Mouse (Mus musculus): ENCODE data around the gene Dgka.

Dgka gene

DNA sequence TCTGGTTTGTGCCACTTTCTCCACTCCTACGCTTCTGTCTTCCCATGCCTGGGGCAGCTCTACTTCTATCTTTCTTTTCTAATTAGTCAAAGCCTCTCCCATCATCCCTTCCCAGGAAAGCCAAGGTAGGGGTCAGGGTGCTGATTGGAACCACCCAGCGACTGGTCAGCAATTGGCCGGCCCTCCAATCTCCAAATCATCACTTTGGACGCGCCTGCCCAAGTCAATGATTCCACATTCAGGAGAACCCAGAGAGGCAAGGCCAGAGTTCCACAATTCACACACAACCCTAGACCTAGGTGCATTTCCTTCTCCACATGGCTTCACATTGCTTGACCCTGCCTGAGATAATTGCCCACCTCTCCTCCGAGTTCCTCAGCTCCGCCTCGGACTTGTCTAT, 444 bp downstream of the Dgka start:
- POLR2A ChIA-PET: interaction anchor here in 3 of 4 experiments (0.5 to 9.3 kb wide), 34 partner anchors 8 to 253 kb away, joined by 3 to 75 read pairs (median 6); partner anchors contain the start of genes Cdk2 (in 2 of the 3), Rab5b (in 2 of the 3), Zc3h10 (in 2 of the 3) and Bloc1s1 (in 1 of the 3)
- CTCF ChIA-PET: interaction anchor here in 3 of 4 experiments (0.6 to 2.2 kb wide), 7 partner anchors 12 to 150 kb away, joined by 3 to 7 read pairs (median 4); no protein-coding TSS in a partner anchor

DNA sequence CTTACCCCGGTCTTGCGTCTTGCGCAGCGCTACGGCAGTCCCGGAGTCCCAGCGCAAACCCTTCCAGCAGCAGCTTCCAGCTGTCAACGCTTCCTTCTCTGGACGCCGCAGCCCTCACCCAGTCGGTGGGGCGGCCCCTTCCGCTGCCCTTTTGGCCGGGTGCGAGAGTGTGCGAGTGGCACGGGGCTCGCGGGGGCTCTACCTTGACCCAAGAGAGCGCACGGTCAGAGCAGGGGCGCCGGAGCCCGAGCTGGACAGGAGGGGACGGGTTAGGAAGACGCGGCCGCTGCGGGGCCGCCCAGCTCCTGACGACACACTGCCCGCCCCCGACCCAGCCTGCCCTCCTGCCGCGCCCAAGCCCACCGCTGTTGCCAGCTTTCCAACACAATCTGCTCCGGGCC, 864 bp downstream of the Dgka start:
- POLR2A ChIA-PET: interaction anchor here in 3 of 4 experiments (0.5 to 9.3 kb wide), 35 partner anchors 8 to 196 kb away, joined by 3 to 75 read pairs (median 5); partner anchors contain the start of genes Pa2g4 (in 2 of the 3), Rab5b (in 2 of the 3), Zc3h10 (in 2 of the 3) and Bloc1s1 (in 1 of the 3)
- CTCF ChIA-PET: interaction anchor here in 3 of 4 experiments (0.6 to 2.2 kb wide), 8 partner anchors 12 to 151 kb away, joined by 3 to 7 read pairs (median 3); no protein-coding TSS in a partner anchor

DNA sequence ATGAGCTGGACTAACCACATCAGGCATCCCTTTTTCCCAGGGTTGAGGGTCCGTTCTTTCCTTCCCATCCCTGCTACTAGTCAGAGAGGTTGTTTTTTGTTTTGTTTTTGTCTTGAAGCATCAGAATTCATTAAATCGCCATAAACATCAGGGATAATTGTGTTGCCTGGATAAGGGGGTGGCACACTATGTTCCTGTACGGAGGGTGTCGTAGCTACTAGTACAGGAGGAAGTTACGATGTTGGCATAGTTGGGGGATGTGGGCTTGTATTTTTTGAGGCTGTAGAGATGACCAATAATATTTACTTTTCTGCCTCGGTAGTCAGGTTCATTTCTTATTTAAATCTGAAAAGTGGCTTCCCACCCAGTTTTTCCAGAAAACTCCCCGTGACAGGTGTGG, 1.4 kb downstream of the Dgka start:
- POLR2A ChIA-PET: interaction anchor here in 3 of 4 experiments (0.6 to 9.3 kb wide), 33 partner anchors 8 to 198 kb away, joined by 3 to 75 read pairs (median 5); partner anchors contain the start of genes Pa2g4 (in 2 of the 3), Rab5b (in 2 of the 3), Zc3h10 (in 2 of the 3) and Bloc1s1 (in 1 of the 3)
- CTCF ChIA-PET: interaction anchor here in 2 of 4 experiments (0.6 to 2.2 kb wide), 6 partner anchors 13 to 32 kb away, joined by 3 to 5 read pairs (median 4); no protein-coding TSS in a partner anchor

GRCm38 (mm10) chr10:128742616-128743015, 2.0 kb downstream of the Dgka start:
- CTCF ChIA-PET: interaction anchor here in 2 of 4 experiments (0.6 to 1.5 kb wide), 5 partner anchors 10 to 32 kb away, joined by 3 to 4 read pairs (median 4); no protein-coding TSS in a partner anchor
- POLR2A ChIA-PET: interaction anchor here in 2 of 4 experiments (0.6 to 9.3 kb wide), 25 partner anchors 10 to 197 kb away, joined by 3 to 75 read pairs (median 5); partner anchors contain the start of genes Rab5b (in 2 of the 2), Bloc1s1 (in 1 of the 2), Cdk2 (in 1 of the 2) and Pa2g4 (in 1 of the 2)

DNA sequence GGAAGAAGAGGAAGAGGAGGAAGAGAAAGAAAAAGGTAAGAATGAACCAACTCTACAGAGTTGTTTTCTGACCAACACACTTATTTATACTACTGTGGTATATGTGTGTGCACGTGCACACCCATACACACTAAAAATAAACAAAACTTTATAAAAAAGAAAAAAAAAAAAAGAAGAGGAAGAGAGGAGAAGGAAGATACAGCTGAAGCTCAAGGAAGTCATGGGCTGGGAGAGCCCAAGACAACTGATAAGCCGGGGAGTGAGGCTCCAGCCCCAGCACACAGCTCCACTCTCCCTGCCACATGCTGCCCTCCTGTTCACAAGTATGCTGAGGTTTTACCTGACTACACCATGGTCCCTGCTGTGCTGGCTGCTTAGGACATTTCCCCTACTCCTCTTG, 4.4 kb downstream of the Dgka start:
- ChIA-PET POLR2A (interaction anchor here in 3 of 4 experiments (0.6 to 5.0 kb wide), 21 partner anchors 10 to 247 kb away, joined by 3 to 40 read pairs (median 4); partner anchors contain the start of genes Rab5b (in 3 of the 3), Cdk2 (in 1 of the 3) and Esyt1 (in 1 of the 3)), CTCF (interaction anchor here in 3 of 4 experiments (0.6 to 1.3 kb wide), 6 partner anchors 9 to 305 kb away, joined by 3 to 4 read pairs (median 3); partner anchors contain the start of gene Suox (in 1 of the 3))

DNA sequence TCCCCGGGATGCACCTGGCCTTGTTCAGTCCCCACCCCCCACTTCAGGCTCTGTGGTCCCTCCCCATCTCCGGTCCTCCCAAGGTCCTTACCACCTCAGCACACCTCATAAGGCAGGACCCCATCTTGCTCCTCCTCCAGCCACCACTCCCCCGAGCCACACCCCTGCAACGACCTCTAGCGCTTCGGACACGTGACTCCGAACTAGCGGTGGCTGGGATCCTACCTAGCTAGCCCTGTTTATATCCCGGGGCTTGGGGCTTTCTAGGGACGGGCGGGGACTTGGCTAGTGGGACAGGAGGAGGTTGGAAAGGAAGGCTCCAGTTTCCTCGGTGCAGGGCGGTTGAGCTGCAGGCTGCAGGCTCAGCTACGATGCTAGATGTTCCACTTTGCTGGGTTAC, 7.2 kb downstream of the Dgka start:
- POLR2A ChIA-PET: interaction anchor here (0.5 to 5.0 kb wide), 51 partner anchors 9 to 1459 kb away, joined by 3 to 86 read pairs (median 4); partner anchors contain the start of genes Pym1 (in 3 of the 4), Cdk2 (in 2 of the 4), Ormdl2 (in 2 of the 4) and Pmel (in 2 of the 4)

GRCm38 (mm10) chr10:128731992-128732391, 12.7 kb downstream of the Dgka start:
- POLR2A ChIA-PET: interaction anchor here in 2 of 4 experiments (0.8 to 4.0 kb wide), 5 partner anchors 12 to 57 kb away, joined by 3 to 25 read pairs (median 5); partner anchors contain the start of genes Dgka (in 1 of the 2) and Pym1 (in 1 of the 2)
- CTCF ChIA-PET: interaction anchor here in 3 of 4 experiments (0.8 to 1.7 kb wide), 11 partner anchors 8 to 164 kb away, joined by 3 to 8 read pairs (median 4); partner anchors contain the start of gene Dgka (in 2 of the 3)

More for the DNA sequence above, 7.2 kb downstream of the Dgka start:
- CTCF ChIA-PET: interaction anchor here in 2 of 4 experiments (0.5 to 1.4 kb wide), 11 partner anchors 10 to 596 kb away, joined by 3 to 8 read pairs (median 5); partner anchors contain the start of gene Pym1 (in 1 of the 2)

GRCm38 (mm10) chr10:128731002-128731433, 13.6 kb downstream of the Dgka start:
- POLR2A ChIA-PET: interaction anchor here (0.6 to 4.0 kb wide), 8 partner anchors 12 to 1690 kb away, joined by 3 to 25 read pairs (median 4); partner anchors contain the start of genes Dgka (in 1 of the 4), Eef1akmt3 (in 1 of the 4), Mettl1 (in 1 of the 4) and Pym1 (in 1 of the 4)
- CTCF ChIA-PET: interaction anchor here (0.6 to 1.7 kb wide), 12 partner anchors 9 to 185 kb away, joined by 3 to 8 read pairs (median 4); partner anchors contain the start of gene Dgka (in 3 of the 4)

GRCm38 (mm10) chr10:128728059-128728458, 16.6 kb downstream of the Dgka start:
- POLR2A ChIA-PET: interaction anchor here in 2 of 4 experiments (0.7 to 1.8 kb wide), 6 partner anchors 9 to 190 kb away, joined by 3 to 10 read pairs (median 3); no protein-coding TSS in a partner anchor
- CTCF ChIA-PET: interaction anchor here in 1 of 4 experiments (1.5 kb wide), 1 partner anchor 16 kb away, joined by 5 read pairs; the partner anchor contains the start of gene Dgka

- ChIA-PET POLR2A (interaction anchor here in 3 of 4 experiments (0.6 to 1.3 kb wide), 4 partner anchors 10 to 79 kb away, joined by 3 to 7 read pairs (median 4); partner anchors contain the start of gene Rab5b (in 1 of the 3)), CTCF (interaction anchor here in 2 of 4 experiments (0.7 to 1.0 kb wide), 6 partner anchors 15 to 208 kb away, joined by 3 to 6 read pairs (median 5); no protein-coding TSS in a partner anchor)
Observed at GRCm38 (mm10) chr10:128725466-128725865, 19.2 kb downstream of the Dgka start.

DNA sequence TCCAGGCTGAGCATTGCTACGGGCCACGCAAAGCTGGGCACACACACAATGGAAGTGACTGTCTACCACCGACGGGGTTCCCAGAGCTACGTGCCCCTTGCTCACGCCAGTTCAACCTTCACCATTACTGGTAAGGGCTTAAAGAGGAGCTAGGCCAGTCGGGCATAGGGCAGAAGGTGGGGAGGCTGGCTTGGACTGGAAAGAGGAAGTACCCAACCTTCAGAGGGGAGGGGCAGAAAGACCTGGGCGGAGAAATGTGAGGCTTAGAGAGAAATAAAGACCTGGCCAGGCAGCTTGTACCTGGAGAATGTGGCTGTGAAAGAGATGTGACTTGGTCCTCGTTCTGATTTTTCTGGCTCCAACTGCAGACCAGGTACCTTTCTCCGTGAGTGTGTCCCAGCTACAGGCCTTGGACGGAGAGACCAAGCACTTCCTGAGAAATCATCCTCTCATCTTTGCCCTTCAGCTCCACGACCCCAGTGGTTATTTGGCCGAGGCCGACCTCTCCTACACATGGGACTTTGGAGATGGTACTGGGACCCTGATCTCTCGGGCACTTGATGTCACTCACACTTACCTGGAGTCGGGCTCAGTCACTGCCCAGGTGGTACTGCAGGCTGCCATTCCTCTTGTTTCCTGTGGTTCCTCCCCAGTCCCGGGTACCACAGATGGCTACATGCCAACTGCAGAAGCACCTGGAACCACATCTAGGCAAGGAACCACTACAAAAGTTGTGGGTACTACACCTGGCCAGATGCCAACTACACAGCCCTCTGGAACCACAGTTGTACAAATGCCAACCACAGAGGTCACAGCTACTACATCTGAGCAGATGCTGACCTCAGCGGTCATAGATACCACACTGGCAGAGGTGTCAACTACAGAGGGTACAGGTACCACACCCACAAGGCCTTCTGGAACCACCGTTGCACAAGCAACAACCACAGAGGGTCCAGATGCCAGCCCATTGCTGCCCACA, 28.8 kb downstream of the Dgka start:
- ChIA-PET CTCF (interaction anchor here (0.5 to 1.4 kb wide), 7 partner anchors 16 to 497 kb away, joined by 3 to 5 read pairs (median 3); no protein-coding TSS in a partner anchor), POLR2A (interaction anchor here in 3 of 4 experiments (0.6 to 8.7 kb wide), 38 partner anchors 8 to 347 kb away, joined by 3 to 197 read pairs (median 4); partner anchors contain the start of genes Cdk2 (in 3 of the 3), Pmel (in 2 of the 3), Pym1 (in 2 of the 3) and Rab5b (in 2 of the 3))

DNA sequence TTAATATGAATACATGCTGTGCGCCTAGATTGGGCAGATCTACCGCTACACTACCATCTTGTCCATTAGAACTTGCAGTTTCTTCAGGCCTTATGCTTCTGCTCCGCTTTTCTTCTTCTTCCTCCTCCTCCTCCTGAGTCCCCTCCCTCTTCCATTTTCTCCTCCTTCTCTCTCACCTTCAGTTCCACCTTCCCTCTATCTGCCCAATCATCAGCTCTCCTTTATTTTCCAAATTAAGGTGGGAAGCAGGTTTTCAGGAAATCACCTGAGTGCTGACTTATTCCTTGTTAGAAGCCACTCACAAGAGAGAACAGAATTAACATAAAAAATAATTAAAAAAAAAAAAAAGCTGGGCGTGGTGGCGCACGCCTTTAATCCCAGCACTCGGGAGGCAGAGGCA, 33.3 kb downstream of the Dgka start:
- ChIA-PET CTCF (interaction anchor here (0.6 to 2.0 kb wide), 16 partner anchors 10 to 229 kb away, joined by 3 to 7 read pairs (median 4); partner anchors contain the start of genes Dgka (in 1 of the 4), Rab5b (in 1 of the 4) and Suox (in 1 of the 4)), POLR2A (interaction anchor here (0.5 to 8.7 kb wide), 84 partner anchors 9 to 1456 kb away, joined by 3 to 197 read pairs (median 5); partner anchors contain the start of genes Rab5b (in 3 of the 4), Bloc1s1 (in 2 of the 4), Dnajc14 (in 2 of the 4) and Esyt1 (in 2 of the 4))

DNA sequence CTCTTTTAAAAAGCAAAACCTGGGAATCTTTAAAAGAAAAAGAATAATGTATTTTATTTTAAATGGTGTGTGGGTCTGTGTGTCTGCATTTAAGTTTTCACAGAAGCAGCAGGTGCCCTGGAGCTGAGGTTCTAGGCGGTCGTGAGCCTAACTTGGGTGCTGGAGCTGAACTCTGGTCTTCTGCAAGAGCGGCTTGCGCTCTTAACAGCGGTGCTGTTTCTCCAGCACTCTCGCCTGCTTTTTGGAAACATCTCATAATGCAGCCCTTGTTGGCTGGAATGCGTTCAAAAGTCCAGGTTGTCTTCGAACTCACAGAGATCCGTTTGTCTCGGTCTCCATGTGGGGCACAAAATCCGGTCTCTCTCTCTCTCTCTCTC, 39.4 kb downstream of the Dgka start:
- CTCF ChIA-PET: interaction anchor here in 3 of 4 experiments (0.6 to 2.1 kb wide), 10 partner anchors 9 to 399 kb away, joined by 3 to 11 read pairs (median 4); partner anchors contain the start of gene Rab5b (in 1 of the 3)

DNA sequence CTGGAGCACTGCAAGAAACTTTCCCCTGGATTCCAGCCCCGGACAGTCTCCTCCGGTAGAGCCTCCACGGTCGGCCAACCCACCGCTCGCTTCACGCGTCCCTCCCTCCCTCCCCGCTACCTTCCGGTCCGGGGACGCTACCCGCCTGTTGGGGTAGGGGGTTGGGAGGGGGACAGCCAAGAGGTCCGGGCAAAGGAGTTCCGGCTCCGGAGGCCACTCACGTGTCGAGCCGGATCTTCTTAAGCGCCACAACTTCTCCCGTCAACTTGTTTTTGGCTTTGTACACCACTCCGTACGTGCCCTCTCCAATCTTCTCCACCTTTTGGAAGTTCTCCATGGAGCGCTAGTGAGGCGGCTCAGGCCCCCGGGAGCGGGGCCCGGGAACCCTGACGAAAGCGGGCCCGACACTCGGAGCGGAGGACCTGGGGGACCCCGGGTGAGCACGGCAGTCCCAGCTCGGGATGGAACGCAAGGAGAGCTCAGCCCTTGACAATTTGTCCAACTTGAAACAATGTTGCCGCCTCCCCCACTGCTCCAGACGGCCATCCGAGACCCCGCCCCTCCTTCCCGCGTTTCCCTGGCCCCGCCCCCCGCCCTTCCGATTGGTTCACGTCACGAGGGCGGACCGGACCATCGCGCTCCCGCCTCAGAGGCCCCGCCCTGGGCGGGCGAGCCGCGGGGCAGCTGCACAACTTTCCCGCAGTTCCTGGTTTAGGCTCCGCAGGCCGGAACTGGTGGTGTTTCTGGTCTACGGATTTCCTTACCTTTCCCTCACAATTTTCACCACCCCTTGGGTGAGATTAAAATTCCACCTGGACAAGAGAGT, 40.0 kb downstream of the Dgka start, which contains the start of gene Cdk2:
Gene Cdk2 (minus strand): TSS at position 541 of the 826 bp plus-strand sequence.
- CTCF ChIA-PET: interaction anchor here in 3 of 4 experiments (0.5 to 2.1 kb wide), 10 partner anchors 8 to 400 kb away, joined by 3 to 11 read pairs (median 4); partner anchors contain the start of gene Rab5b (in 1 of the 3)
- POLR2A ChIA-PET: interaction anchor here in 3 of 4 experiments (0.5 to 12.4 kb wide), 63 partner anchors 7 to 613 kb away, joined by 3 to 197 read pairs (median 5); partner anchors contain the start of genes Pa2g4 (in 3 of the 3), Rab5b (in 3 of the 3), Dgka (in 2 of the 3) and Pym1 (in 2 of the 3)

More for the DNA sequence above, 39.4 kb downstream of the Dgka start:
- POLR2A ChIA-PET: interaction anchor here in 3 of 4 experiments (0.5 to 12.4 kb wide), 62 partner anchors 7 to 614 kb away, joined by 3 to 197 read pairs (median 5); partner anchors contain the start of genes Pa2g4 (in 3 of the 3), Rab5b (in 3 of the 3), Dgka (in 2 of the 3) and Pym1 (in 2 of the 3)

- CTCF ChIA-PET: interaction anchor here in 1 of 4 experiments (2.1 kb wide), 1 partner anchor 18 kb away, joined by 5 read pairs; no protein-coding TSS in a partner anchor
- POLR2A ChIA-PET: interaction anchor here in 3 of 4 experiments (0.8 to 12.4 kb wide), 23 partner anchors 8 to 204 kb away, joined by 3 to 197 read pairs (median 8); partner anchors contain the start of genes Zc3h10 (in 2 of the 3), Dgka (in 1 of the 3), Pa2g4 (in 1 of the 3) and Pym1 (in 1 of the 3)
Observed at GRCm38 (mm10) chr10:128703895-128704294, 40.8 kb downstream of the Dgka start, which contains the start of gene Pmel. Pmel (plus strand) TSS chr10:128704195.
